Mouse (Mus musculus) liver, embryonic 15.5 days (tissue): Measurements from ENCODE around the gene Ppfia3. TPM values are rescaled to one million over a fixed set of nuclear protein-coding genes. Genes with fewer than 3 reads are reported as not detected.
"Not testable (repeated sequence)": the region's sequence is repeated elsewhere in the genome, so short reads cannot be mapped to it uniquely, and the experiment has no call there.

Experiments
- ATAC-seq: fragments of 200-750 bp; cut with Nextera tagmentation; 2 replicates; pipeline ENCODE4 v1.8.0; 2017; ENCODE audit warnings: moderate number of reproducible peaks, mild to moderate bottlenecking, moderate library complexity; ENCODE audit not compliant: insufficient read depth
- H3K27ac ChIP-seq: fragments of 300-500 bp; sonication (generic); replicated peaks from 2 replicates; pipeline ENCODE4 v1.5.1; 2015; ENCODE audit warnings: mild to moderate bottlenecking, inconsistent platforms
- H3K27me3 ChIP-seq: fragments of 300-500 bp; sonication (generic); 2 replicates; pipeline ENCODE4 v1.6.1; 2015; ENCODE audit warnings: mild to moderate bottlenecking, inconsistent platforms
- H3K36me3 ChIP-seq: fragments of 300-500 bp; sonication (generic); replicated peaks from 2 replicates; pipeline ENCODE4 v1.6.1; 2015; ENCODE audit warnings: moderate library complexity, mild to moderate bottlenecking, inconsistent platforms
- H3K4me1 ChIP-seq: fragments of 300-500 bp; sonication (generic); replicated peaks from 2 replicates; pipeline ENCODE4 v1.6.1; 2015; ENCODE audit warnings: inconsistent platforms
- H3K4me2 ChIP-seq: fragments of 300-500 bp; sonication (generic); 2 replicates; pipeline ENCODE4 v1.6.1; 2015; ENCODE audit warnings: moderate library complexity, mild to moderate bottlenecking, inconsistent platforms
- H3K4me3 ChIP-seq: fragments of 300-500 bp; sonication (generic); replicated peaks from 2 replicates; pipeline ENCODE4 v1.5.1; 2015; ENCODE audit warnings: mild to moderate bottlenecking, inconsistent platforms
- H3K9ac ChIP-seq: fragments of 300-500 bp; sonication (generic); 2 replicates; pipeline ENCODE4 v1.6.1; 2015; ENCODE audit warnings: moderate library complexity, mild to moderate bottlenecking, inconsistent platforms
- H3K9me3 ChIP-seq: fragments of 300-500 bp; sonication (generic); replicated peaks from 2 replicates; pipeline ENCODE4 v1.6.1; 2016; ENCODE audit warnings: inconsistent platforms
- WGBS: fragments of 180-500 bp; shearing (Covaris S2); methylation state at CpG from one replicate; pipeline ENCODE4 v1.1.7; 2015; ENCODE audit warnings: mixed read lengths; ENCODE audit not compliant: insufficient replicate concordance; 5-methylcytosine and 5-hydroxymethylcytosine counted together
- polyA plus RNA-seq: library from polyadenylated mRNA; unstranded; fragments of >200 nt; fragmentation: Nextera tagmentation; extraction: Ambion mirVana; gene quantifications from 2 replicates; pipeline ENCODE4 v1.2.1, GENCODE M21; 2015

Gene Ppfia3
- polyA plus RNA-seq, 1 experiment from 2014 or later: 0.09 TPM

DNA sequence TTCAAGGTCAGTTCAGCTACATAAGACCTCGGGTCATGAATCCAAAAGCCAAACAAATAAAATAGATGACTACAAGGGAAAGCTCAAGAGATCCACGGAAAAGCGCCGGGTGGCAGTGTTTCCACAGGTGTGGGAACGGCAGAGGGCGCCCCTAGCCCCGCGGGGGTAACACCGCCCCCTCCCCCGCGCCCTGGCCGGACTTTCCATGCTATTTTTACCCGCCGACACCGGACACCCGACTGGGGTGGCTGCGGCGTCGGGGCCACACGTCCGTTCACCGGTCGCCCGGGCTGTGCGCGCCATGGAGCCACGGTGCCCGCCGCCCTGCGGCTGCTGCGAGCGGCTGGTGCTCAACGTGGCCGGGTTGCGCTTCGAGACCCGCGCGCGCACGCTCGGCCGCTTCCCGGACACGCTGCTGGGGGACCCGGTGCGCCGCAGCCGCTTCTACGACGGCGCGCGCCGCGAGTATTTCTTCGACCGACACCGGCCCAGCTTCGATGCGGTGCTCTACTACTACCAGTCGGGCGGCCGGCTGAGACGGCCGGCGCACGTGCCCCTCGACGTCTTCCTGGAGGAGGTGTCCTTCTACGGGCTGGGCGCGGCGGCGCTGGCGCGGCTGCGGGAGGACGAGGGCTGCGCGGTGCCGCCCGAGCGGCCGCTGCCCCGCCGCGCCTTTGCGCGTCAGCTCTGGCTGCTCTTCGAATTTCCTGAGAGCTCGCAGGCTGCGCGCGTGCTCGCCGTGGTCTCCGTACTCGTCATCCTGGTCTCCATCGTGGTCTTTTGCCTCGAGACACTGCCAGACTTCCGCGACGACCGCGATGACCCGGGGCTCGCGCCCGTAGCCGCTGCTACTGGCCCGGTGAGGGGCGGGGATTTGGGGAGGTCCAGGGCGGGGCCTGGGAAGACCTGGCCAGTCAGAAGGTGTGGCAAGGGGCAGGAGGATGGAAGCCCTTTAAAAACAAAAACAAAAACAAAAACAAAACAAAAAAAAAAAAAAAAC lies 39.6 kb upstream of the Ppfia3 start:
- peak overlapping the region; percentile 38 for H3K4me3 ChIP-seq
- H3K9me3 ChIP-seq: no peaks in the 10 kb centered on the region
- 1% methylated on average over 114 of the region's 114 CpGs for WGBS
- H3K27ac ChIP-seq: no peak overlapping the region
- no peak for ATAC-seq
- no peaks in the 10 kb centered on the region for H3K36me3 ChIP-seq
- H3K27me3 ChIP-seq: peaks cover 91% of the 10 kb centered on the region
- H3K9ac ChIP-seq: no peak overlapping the region
- peak overlapping the region; percentile 64 for H3K4me2 ChIP-seq
- peaks cover 23% of the 10 kb centered on the region for H3K4me1 ChIP-seq

DNA sequence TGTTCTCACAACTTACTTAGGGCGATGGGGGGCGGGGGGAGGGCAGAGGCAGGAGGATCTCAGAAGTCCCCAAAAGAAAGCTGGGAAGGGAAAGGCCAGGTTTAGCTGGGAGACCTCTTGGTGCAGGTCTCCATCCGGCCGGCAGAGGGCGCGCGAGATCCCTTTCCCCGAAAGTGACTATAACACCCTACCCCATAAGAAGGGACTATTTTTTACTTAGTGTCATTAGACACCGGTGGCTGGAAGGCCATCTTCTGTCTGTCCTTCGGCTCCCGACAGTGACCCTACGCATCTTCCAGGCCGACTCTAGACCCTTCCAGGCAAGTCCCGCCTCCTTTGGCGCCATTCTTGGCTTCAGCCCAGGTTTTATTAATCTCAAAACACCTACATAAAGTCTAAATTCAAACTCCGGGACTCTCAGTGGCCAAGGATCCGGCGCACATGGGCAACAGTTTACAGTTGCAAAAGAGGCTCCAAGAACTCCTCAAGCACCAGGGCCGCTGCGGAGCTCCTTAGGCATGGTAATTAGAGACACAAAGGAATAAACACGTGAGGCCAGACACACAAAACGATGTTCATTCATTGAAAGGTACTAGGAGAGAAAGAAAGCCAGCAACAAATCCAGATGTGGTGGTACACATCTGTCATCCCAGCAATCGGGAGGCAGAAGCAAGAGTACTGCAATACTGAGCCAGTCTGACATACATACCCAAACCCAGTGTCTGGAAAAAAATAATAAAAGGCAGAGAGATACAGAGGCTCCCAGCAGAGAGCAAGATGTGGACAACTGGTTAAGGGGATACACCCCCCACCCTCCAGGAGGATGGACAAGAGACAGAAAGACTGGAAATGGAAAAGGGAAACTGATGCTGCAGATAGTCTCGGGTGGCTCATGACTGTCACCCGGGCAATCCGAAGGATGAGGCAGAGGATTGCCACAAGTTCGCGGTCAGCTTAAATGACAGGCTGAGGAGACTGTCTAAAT lies 38.6 kb upstream of the Ppfia3 start, which contains the start of gene Kcna7:
TSS of gene Kcna7 (plus strand) at position 563 of the 985 bp plus-strand sequence.
- peak; percentile 10; the same call in 1 of the 2 replicates for ATAC-seq
- Histone ChIP-seq H3K27ac (no peak within 1 kb of the TSS), H3K27me3 (peaks cover 82% of the 10 kb centered on the region), H3K36me3 (no peaks in the 10 kb centered on the region), H3K4me1 (peaks cover 23% of the 10 kb centered on the region), H3K4me2 (peak within 1 kb of the TSS; percentile 64), H3K4me3 (peak within 1 kb of the TSS; percentile 38), H3K9ac (no peak within 1 kb of the TSS), H3K9me3 (no peaks in the 10 kb centered on the region)
- 7% methylated on average over 28 of the region's 28 CpGs for whole genome bisulfite sequencing

DNA sequence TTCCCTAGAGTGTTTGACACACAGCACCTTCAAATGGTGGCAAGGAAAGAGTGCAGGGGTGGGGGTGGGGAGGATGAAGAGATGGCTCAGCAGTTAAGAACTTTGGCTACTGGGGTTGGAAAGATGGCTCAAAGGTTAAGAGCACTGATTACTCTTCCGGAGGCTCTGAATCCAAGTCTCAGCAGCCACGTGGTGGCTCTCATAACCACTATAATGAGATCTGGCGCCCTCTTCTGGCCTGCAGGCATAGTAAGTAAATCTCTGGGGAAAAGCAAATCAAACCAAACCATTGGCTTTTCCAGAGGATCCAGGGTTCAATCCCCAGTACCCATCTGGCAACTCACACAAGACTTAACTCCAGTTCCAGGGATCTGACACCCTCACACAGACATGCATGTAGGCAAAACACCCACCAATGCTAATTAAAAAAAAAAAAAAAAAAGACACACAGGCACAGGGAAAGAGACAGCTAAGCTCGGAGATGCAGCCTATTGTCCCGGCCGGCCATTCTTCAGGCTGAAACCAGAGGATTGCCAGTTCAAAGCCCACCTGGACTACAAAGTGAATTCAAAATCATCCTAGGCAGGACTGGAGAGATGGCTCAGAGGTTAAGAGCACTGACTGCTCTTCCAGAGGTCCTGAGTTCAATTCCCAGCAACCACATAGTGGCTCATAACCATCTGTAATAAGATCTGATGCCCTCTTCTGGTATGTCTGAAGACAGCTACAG lies 36.9 kb upstream of the Ppfia3 start:
- peaks cover 23% of the 10 kb centered on the region for H3K4me1 ChIP-seq
- H3K4me3 ChIP-seq: no peak overlapping the region
- no peak overlapping the region for H3K4me2 ChIP-seq
- H3K9me3 ChIP-seq: no peaks in the 10 kb centered on the region
- ATAC-seq: no peak
- H3K27me3 ChIP-seq: peaks cover 72% of the 10 kb centered on the region
- no peaks in the 10 kb centered on the region for H3K36me3 ChIP-seq
- 36% methylated on average over 6 of the region's 6 CpGs for WGBS
- H3K27ac ChIP-seq: no peak overlapping the region
- no peak overlapping the region for H3K9ac ChIP-seq

DNA sequence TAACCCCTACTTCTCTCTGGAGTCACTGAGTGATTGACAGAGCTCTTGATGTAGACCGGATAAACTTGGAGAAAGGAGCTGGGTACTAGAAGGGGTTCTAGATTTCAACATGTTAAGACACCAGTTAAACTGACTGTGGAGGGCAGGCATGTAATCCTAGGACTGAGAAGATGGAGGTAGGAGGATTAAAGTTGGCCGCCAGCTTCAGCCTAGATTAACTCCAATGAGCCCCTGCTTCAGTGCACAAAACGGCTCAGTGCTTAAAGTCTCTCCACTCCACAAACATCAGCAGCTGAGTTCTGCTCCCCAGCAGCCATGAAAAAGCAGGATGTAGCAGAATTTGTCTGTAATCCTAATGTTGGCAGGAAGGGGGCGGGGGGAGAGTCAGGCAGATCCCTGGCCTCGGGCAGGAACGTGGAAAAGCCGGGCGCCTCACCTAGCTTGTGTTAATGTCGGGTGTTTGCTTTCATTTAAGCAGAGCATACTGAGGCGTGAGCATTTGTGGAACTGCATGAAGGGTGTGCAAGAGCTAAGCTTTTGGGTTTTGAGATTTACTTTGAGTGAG lies 34.8 kb upstream of the Ppfia3 start:
- ATAC-seq: no peak
- no peaks in the 10 kb centered on the region for H3K9me3 ChIP-seq
- WGBS: 65% methylated on average over 10 of the region's 10 CpGs
- peaks cover 52% of the 10 kb centered on the region for H3K27me3 ChIP-seq
- no peak overlapping the region for H3K4me3 ChIP-seq
- peaks cover 26% of the 10 kb centered on the region for H3K4me1 ChIP-seq
- no peak overlapping the region for H3K4me2 ChIP-seq
- H3K27ac ChIP-seq: no peak overlapping the region
- no peaks in the 10 kb centered on the region for H3K36me3 ChIP-seq
- H3K9ac ChIP-seq: no peak overlapping the region

DNA sequence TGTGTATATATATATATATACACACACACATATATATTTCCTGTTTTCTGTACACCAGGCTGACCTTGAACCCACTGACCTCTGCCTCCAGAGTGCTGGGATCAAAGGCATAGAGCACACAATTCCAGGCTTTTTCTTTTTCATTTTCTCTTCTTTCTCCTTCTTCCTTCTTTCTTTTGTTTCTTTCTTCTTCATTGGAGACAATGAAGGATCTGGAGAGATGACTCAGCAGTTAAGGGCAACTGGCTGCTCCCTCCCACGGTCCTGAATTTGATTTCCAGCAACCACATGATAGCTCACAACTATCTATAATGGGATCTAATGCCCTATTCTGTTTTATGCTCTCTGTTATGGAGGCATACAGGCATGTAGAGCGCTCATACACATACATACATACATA lies 30.0 kb upstream of the Ppfia3 start:
- peaks cover 27% of the 10 kb centered on the region for H3K36me3 ChIP-seq
- H3K4me1 ChIP-seq: peaks cover 30% of the 10 kb centered on the region
- peaks cover 12% of the 10 kb centered on the region; the same call in 1 of the 2 replicates for H3K27me3 ChIP-seq
- no peak overlapping the region for H3K9ac ChIP-seq
- ATAC-seq: no peak
- WGBS: 56% methylated on average over 2 of the region's 2 CpGs
- H3K4me2 ChIP-seq: no peak overlapping the region; the same call in 1 of the 2 replicates
- no peak overlapping the region for H3K4me3 ChIP-seq
- H3K9me3 ChIP-seq: no peaks in the 10 kb centered on the region
- H3K27ac ChIP-seq: no peak overlapping the region; the same call in 1 of the 2 replicates

DNA sequence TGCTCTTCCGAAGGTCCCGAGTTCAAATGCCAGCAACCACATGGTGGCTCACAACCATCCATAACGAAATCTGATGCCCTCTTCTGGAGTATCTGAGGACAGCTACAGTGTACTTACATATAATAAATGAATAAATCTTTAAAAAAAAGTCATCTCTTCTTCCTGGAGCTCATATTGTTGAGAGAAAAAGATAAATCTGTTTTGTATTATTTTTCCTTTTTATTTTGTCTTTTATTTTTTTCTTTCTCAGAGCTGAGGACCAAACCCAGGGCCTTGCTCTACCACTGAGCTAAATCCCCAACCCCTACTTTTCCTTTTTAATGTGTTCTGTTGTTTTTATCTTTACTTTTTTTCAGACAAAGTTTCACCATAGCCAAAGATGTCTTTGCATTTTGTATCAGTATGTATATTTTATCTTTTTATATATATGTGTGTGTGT lies 29.5 kb upstream of the Ppfia3 start:
- not testable (repeated sequence) for H3K9me3 ChIP-seq, H3K27me3 ChIP-seq
- peak overlapping the region; percentile 56; the same call in 1 of the 2 replicates for H3K9ac ChIP-seq
- peak; percentile 55 for ATAC-seq
- peaks cover 30% of the 10 kb centered on the region for H3K4me1 ChIP-seq
- peak overlapping the region; percentile 90 for H3K4me2 ChIP-seq
- peaks cover 32% of the 10 kb centered on the region for H3K36me3 ChIP-seq
- peak overlapping the region; percentile 75 for H3K4me3 ChIP-seq
- WGBS: 7% methylated on average over 3 of the region's 3 CpGs
- H3K27ac ChIP-seq: peak overlapping the region; percentile 96

DNA sequence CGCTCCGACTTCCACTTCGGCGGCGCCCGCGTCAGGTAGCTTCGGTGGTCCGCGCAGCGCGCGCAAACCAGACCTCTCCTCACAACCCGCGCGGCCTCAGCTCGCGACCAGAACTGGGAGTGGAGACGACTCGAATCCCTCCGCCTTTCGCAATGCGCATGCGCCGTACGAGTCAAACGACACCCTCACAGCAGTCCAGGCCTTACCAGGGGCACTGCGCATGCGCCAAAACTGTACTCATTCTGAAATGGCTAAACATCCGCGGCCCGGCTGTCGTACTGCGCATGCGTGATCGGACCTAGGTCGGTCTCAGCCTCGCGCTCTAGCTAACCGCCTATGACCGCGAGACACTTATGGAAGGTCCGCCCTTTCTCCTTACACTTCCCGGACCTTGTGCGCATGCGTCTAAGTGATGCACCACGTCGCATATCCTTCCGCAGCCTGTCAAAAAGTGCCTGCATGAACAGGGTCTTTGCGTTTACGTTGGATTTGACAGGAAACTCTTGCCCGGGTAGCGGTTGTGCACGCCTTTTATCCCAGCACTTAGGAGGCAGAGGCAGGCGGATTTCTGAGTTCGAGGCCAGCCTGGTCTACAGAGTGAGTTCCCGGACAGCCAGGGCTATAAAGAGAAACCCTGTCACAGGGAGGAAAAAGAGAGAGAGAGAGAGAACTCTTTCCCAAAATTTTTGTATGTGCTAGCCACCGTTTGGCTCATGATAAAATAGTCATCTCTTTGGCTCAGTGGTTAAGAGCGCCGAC lies 28.9 kb upstream of the Ppfia3 start, which contains the start of gene Snrnp70:
TSS of gene Snrnp70 (minus strand) at position 165 of the 759 bp plus-strand sequence.
- Histone ChIP-seq H3K27ac (peak within 1 kb of the TSS; percentile 96), H3K4me2 (peak within 1 kb of the TSS; percentile 90), H3K27me3 (0 out of 2 replicates have a peak, but pooled peaks cover 8% of the 10 kb centered on the region), H3K9me3 (no peaks in the 10 kb centered on the region), H3K9ac (peak within 1 kb of the TSS; percentile 87), H3K4me3 (peak within 1 kb of the TSS; percentile 75), H3K4me1 (peaks cover 30% of the 10 kb centered on the region), H3K36me3 (peaks cover 37% of the 10 kb centered on the region)
- under 1% methylated on average over 60 of the region's 60 CpGs for WGBS
- ATAC-seq: peak; percentile 96

DNA sequence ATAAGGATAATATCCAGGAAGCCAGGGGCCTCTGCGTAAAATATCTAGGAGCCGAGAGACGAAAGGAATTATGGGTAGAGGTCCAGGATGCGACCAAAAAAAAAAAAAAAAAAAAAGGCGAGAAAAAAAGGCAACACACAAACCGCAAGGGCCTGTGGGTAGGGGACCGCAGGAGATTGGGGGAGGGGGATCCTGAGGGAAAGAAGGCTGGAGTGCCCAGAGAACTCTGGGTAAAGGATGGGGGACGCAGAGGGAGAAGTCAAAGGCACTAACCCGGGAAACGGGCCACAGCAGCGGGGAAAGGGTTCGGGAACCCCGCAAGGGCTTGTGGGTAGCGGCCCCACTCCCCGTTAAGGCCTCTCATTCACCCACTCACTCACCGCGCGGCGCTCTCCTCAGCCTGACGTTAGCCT lies 28.3 kb upstream of the Ppfia3 start:
- Histone ChIP-seq H3K4me3 (peak overlapping the region; percentile 75), H3K9me3 (no peaks in the 10 kb centered on the region), H3K36me3 (peaks cover 43% of the 10 kb centered on the region), H3K4me1 (peaks cover 30% of the 10 kb centered on the region), H3K27ac (peak overlapping the region; percentile 96), H3K9ac (peak overlapping the region; percentile 87), H3K4me2 (peak overlapping the region; percentile 90), H3K27me3 (0 out of 2 replicates have a peak, but pooled peaks cover 8% of the 10 kb centered on the region)
- WGBS: 0% methylated on average over 19 of the region's 20 CpGs
- peak; percentile 71 for ATAC-seq

DNA sequence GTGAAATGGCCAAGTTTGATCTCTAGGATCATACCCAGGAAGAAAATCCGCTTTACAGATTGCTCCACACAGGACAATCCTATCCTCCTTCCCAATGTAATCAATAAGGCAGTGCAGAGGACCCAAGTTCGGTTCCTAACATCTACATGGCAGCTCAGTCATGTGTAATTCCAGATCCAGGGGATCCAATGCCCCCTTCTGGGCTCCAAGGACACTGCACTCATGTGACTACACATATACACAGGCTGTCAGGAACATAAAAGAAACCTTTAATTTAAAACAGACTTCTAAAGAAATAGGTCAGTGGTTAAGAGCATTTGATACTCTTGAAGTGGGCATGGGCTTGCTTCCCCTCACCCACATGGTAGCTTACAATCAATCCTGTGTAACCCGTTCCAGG lies 19.3 kb upstream of the Ppfia3 start:
- H3K27me3 ChIP-seq: no peaks in the 10 kb centered on the region
- H3K4me1 ChIP-seq: no peaks in the 10 kb centered on the region
- peaks cover 100% of the 10 kb centered on the region for H3K36me3 ChIP-seq
- WGBS: 87% methylated on average over 3 of the region's 3 CpGs
- no peak overlapping the region for H3K4me3 ChIP-seq
- no peak overlapping the region for H3K4me2 ChIP-seq
- ATAC-seq: no peak
- H3K9ac ChIP-seq: no peak overlapping the region
- no peaks in the 10 kb centered on the region for H3K9me3 ChIP-seq
- H3K27ac ChIP-seq: no peak overlapping the region
